Mouse (Mus musculus) limb, embryonic 14.5 days (tissue): ENCODE results near the gene Nptx1. TPM values are rescaled to one million over a fixed set of nuclear protein-coding genes. Genes with fewer than 3 reads are reported as not detected.

ENCODE experiments used
- ATAC-seq: fragments of 200-750 bp; cut with Nextera tagmentation; 2 replicates; pipeline ENCODE4 v1.8.0; 2017; ENCODE audit warnings: low read depth, moderate number of reproducible peaks, moderate TSS enrichment; ENCODE audit not compliant: low FRiP score
- DNase-seq: peaks from one replicate; pipeline ENCODE4 v3.0.0-alpha.2; 2015; ENCODE audit warnings: low spot score
- H3K27ac ChIP-seq: fragments of 300-500 bp; sonication (generic); replicated peaks from 2 replicates; pipeline ENCODE4 v1.5.1; 2014; ENCODE audit warnings: low read depth, mild to moderate bottlenecking, low read length, moderate library complexity, mixed read lengths
- H3K27me3 ChIP-seq: fragments of 300-500 bp; sonication (generic); 2 replicates; pipeline ENCODE4 v1.6.1; 2014; ENCODE audit warnings: low read length, mixed read lengths; ENCODE audit not compliant: control insufficient read depth, insufficient read depth
- H3K36me3 ChIP-seq: fragments of 300-500 bp; sonication (generic); 2 replicates; pipeline ENCODE4 v1.6.1; 2014; ENCODE audit warnings: mild to moderate bottlenecking, low read length, moderate library complexity, mixed read lengths; ENCODE audit not compliant: control insufficient read depth, insufficient read depth
- H3K4me1 ChIP-seq: fragments of 300-500 bp; sonication (generic); 2 replicates; pipeline ENCODE4 v1.6.1; 2014; ENCODE audit warnings: antibody characterized with exemption, low read length, mixed read lengths; ENCODE audit not compliant: control insufficient read depth, insufficient read depth
- H3K4me2 ChIP-seq: fragments of 300-500 bp; sonication (generic); replicated peaks from 2 replicates; pipeline ENCODE4 v1.6.1; 2014; ENCODE audit warnings: low read depth, mild to moderate bottlenecking, low read length, moderate library complexity; ENCODE audit not compliant: severe bottlenecking
- H3K4me3 ChIP-seq: fragments of 300-500 bp; sonication (generic); replicated peaks from 2 replicates; pipeline ENCODE4 v1.5.1; 2014; ENCODE audit warnings: low read length
- H3K9ac ChIP-seq: fragments of 300-500 bp; sonication (generic); 2 replicates; pipeline ENCODE4 v1.6.1; 2014; ENCODE audit warnings: mild to moderate bottlenecking, low read depth, low read length, moderate library complexity; ENCODE audit not compliant: severe bottlenecking
- H3K9me3 ChIP-seq: fragments of 300-500 bp; sonication (generic); 2 replicates; pipeline ENCODE4 v1.6.1; 2016; ENCODE audit warnings: low read length; ENCODE audit not compliant: control insufficient read depth
- POLR2A ChIP-seq: fragments of 200-500 bp; IDR thresholded peaks from 2 replicates; pipeline ENCODE4 v1.8.0; 2012; ENCODE audit warnings: inconsistent platforms, mild to moderate bottlenecking, moderate library complexity, borderline replicate concordance; ENCODE audit not compliant: insufficient read depth, insufficient read length; ENCODE audit errors: extremely low read depth
- WGBS: fragments of 180-500 bp; shearing (Covaris S2); extraction: QIAGEN DNeasy Blood & Tissue Kit; methylation state at CpG from one replicate; pipeline ENCODE4 v1.1.7; 2014; 5-methylcytosine and 5-hydroxymethylcytosine counted together
- polyA plus RNA-seq, 2 experiments: library from polyadenylated mRNA; depleted of rRNA in 1 of 2; stranded (reverse) in 1 of 2; unstranded in 1 of 2; fragments of >200 nt; fragmentation: Nextera tagmentation in 1 of 2; extraction: Ambion mirVana in 1 of 2; gene quantifications; 2 replicates each; pipeline versions ENCODE4 v1.2.1 to v1.2.3; 2012 to 2014

The Nptx1 gene
- polyA plus RNA-seq, 2 experiments, result 1.4 to 2.2 TPM

DNA sequence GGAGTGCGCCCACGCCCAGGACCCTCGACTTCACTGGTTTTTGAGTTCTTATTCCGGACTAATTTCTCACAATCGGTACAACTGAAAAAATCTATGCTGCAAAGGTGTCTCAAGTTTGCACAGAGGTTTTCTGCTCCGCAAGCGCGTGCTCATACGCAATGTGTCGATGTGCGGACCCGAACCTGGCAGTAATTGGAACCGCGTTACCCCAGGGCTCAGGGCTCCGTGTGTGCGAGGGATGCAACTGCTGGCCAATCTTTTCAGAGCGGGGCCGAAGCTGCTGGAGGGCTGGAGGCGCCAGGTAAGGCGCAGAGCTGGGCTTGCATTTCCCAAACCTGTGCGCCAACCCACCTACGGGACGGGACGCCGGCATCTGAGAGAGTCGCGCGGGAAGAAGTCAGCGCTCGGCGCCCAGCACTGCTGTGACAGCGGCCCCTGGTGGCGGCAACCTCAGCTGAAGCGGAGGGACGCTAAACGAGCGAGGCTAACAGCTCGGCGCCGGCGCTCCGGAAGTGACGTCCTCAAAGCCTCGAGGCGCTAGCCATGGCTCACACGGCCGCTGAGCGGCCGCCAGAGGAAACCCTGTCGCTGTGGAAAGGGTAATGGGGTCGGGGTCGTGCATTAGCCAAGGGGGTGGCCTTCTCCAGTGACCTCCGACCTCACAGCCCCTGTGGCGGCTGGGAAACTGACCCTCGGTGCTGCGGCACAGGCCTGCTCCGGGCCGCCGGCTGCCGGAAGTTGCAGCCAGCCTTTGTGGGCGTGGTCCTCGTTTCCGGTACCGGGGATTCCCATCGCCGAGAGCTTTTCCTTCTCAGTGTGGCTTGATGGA lies 56.5 kb downstream of the Nptx1 start, which contains the start of gene Endov:
Gene Endov, plus strand, starts transcription at position 487 of the 829 bp plus-strand sequence.
- peak within 1 kb of the TSS; percentile 78 for H3K27ac ChIP-seq
- no peaks in the 10 kb centered on the region for H3K9me3 ChIP-seq
- ATAC-seq (peak; percentile 96), DNase-seq (peak; percentile 99)
- 2% methylated on average over 52 of the region's 66 CpGs for WGBS
- peaks cover 3% of the 10 kb centered on the region; the same call in 1 of the 2 replicates for H3K36me3 ChIP-seq
- peak within 1 kb of the TSS; percentile 81 for H3K4me3 ChIP-seq
- no peaks in the 10 kb centered on the region for H3K27me3 ChIP-seq
- peaks cover 14% of the 10 kb centered on the region for H3K4me1 ChIP-seq
- peak within 1 kb of the TSS; percentile 78 for H3K9ac ChIP-seq
- TF ChIP-seq POLR2A, result peak; percentile 55; the same call in 1 of the 2 replicates
- peak within 1 kb of the TSS; percentile 94 for H3K4me2 ChIP-seq

Other genes starting within 250 kb of the Nptx1 start
- gene Eif4a3, start 247.7 kb downstream of the Nptx1 start, polyA plus RNA-seq (2012; rRNA removed), result 206 and 228 TPM in 2 replicates
- gene Eif4a3, start 247.7 kb downstream of the Nptx1 start, polyA plus RNA-seq (2014; fragmentation: Nextera tagmentation; extraction: Ambion mirVana), result 339 and 342 TPM in 2 replicates
- 1.7 and 2.0 TPM in 2 replicates for gene Card14, start 240.0 kb downstream of the Nptx1 start, polyA plus RNA-seq (2012; rRNA removed)
- gene Card14, start 240.0 kb downstream of the Nptx1 start, polyA plus RNA-seq (2014; fragmentation: Nextera tagmentation; extraction: Ambion mirVana), result 1.7 and 1.9 TPM in 2 replicates
- gene Sgsh, start 192.2 kb downstream of the Nptx1 start, polyA plus RNA-seq (2012; rRNA removed), result 8.7 and 11.7 TPM in 2 replicates
- 9.6 and 9.8 TPM in 2 replicates for gene Sgsh, start 192.2 kb downstream of the Nptx1 start, polyA plus RNA-seq (2014; fragmentation: Nextera tagmentation; extraction: Ambion mirVana)
- 28.5 and 31.9 TPM in 2 replicates for gene Slc26a11, start 192.2 kb downstream of the Nptx1 start, polyA plus RNA-seq (2012; rRNA removed)
- 10.7 and 11.1 TPM in 2 replicates for gene Slc26a11, start 192.2 kb downstream of the Nptx1 start, polyA plus RNA-seq (2014; fragmentation: Nextera tagmentation; extraction: Ambion mirVana)
- 9.2 and 9.5 TPM in 2 replicates for gene Rnf213, start 154.7 kb downstream of the Nptx1 start, polyA plus RNA-seq (2012; rRNA removed)
- gene Rnf213, start 154.7 kb downstream of the Nptx1 start, polyA plus RNA-seq (2014; fragmentation: Nextera tagmentation; extraction: Ambion mirVana), result 5.8 and 7.5 TPM in 2 replicates
- 29.3 and 32.9 TPM in 2 replicates for gene Endov, start 56.4 kb downstream of the Nptx1 start, polyA plus RNA-seq (2012; rRNA removed)
- 12.0 and 14.9 TPM in 2 replicates for gene Endov, start 56.4 kb downstream of the Nptx1 start, polyA plus RNA-seq (2014; fragmentation: Nextera tagmentation; extraction: Ambion mirVana)
- 24.3 and 31.3 TPM in 2 replicates for gene Rptor, start 55.2 kb upstream of the Nptx1 start, polyA plus RNA-seq (2012; rRNA removed)
- gene Rptor, start 55.2 kb upstream of the Nptx1 start, polyA plus RNA-seq (2014; fragmentation: Nextera tagmentation; extraction: Ambion mirVana), result 13.7 and 14.6 TPM in 2 replicates